Mouse (Mus musculus): Measurements from ENCODE around the gene Gstm6. TPM values are rescaled to one million over a fixed set of nuclear protein-coding genes. Genes with fewer than 3 reads are reported as not detected.
A peak's percentile ranks its signal among the peaks of the same experiment; 100 is the strongest.
"Not testable (repeated sequence)": the region's sequence is repeated elsewhere in the genome, so short reads cannot be mapped to it uniquely, and the experiment has no call there.

The Gstm6 gene
- polyA plus RNA-seq (2014; fragmentation: Nextera tagmentation; extraction: Ambion mirVana), result 7.4 and 13.2 TPM in 2 replicates

DNA sequence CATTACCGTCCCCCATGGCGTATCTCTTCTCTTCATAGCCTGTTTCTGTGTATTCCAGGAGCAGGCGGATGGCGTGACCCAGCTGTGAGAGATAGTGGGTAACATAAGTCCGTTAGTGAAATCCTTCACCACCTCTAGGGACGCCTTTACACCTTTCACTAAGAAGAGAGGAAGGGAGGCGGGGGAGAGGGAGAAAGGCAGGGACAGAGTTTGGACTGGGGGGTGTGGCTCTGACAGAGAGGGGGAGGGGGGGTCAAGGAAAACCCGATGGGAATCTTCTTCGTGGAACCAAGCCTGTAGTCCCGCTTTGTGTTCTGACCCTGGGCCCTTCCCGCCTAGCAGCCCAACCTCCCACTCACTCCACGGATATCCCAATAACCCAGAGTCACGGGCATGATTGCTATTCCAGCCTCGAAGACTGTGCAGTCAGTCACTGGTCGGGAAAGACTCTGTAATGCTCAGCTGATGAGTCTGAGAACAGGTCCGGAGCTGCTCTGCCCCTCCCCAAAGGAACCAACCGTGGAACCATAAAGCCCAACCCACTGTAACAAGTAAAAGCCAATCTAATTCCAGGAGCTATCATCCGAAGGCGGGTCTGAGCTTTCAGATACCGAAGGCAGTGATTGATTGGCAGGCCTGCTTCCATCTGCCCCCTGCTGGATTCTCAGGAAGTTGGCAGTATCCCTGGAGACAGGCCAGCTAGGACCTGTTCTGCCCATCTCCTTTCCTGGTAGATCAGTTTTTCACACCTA lies at the start of gene Gstm6:
Gstm6 (minus strand) TSS at position 511 of the 752 bp plus-strand sequence.
- Histone ChIP-seq H3K4me3 (ENCODE audit: low read depth, low read length) (peak within 1 kb of the TSS; percentile 14), H3K4me1 (ENCODE audit: control insufficient read depth, insufficient read depth, low read length) (0 out of 2 replicates have a peak, but pooled peaks cover 6% of the 10 kb centered on the region), H3K9ac (replicated peaks; ENCODE audit: low read depth, low read length) (no peak within 1 kb of the TSS), H3K27ac (ENCODE audit: low read depth, low read length) (no peak within 1 kb of the TSS), H3K9me3 (ENCODE audit: control insufficient read depth, low read length) (no peaks in the 10 kb centered on the region), H3K36me3 (ENCODE audit: control insufficient read depth, insufficient read depth, low read length) (no peaks in the 10 kb centered on the region), H3K27me3 (ENCODE audit: control insufficient read depth, insufficient read depth, low read length) (no peaks in the 10 kb centered on the region), H3K4me2 (ENCODE audit: low read depth, low read length) (peak within 1 kb of the TSS; percentile 29)
- WGBS, result 18% methylated on average over 20 of the region's 20 CpGs
- peak; percentile 87 for ATAC-seq (ENCODE audit: low read depth)

DNA sequence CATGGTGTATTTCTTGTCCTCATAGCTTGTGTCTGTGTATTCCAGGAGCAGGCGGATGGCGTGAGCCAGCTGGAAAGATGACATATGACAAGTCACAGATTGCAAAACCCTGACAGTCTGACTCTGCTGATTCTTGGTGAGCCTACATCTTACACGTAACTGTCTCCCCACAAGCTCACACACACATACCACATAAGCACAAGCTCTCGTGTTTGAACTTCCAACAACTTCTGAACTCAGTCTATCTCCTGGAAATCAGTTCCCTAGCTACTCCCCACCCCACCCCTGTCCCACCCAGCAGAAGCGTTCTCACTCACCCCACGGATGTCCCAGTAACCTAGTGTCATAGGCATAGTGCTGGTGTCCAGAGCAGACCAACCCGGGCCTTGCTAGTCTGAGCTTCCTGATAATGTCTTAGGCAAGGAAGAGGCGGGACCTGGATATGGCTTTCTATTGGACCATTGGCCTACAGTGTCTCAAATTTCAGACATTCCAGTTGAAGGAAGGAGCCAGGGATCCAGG lies 42.6 kb upstream of the Gstm6 start, which contains the start of gene Gstm2:
Gstm2 (minus strand) TSS at position 413 of the 522 bp plus-strand sequence.
- no peak within 1 kb of the TSS for H3K4me3 ChIP-seq (ENCODE audit: low read depth, low read length)
- ATAC-seq (ENCODE audit: low read depth), result no peak; the same call in 1 of the 2 replicates
- WGBS, result 63% methylated on average over 8 of the region's 8 CpGs
- no peak within 1 kb of the TSS for H3K9ac ChIP-seq (replicated peaks; ENCODE audit: low read depth, low read length)
- H3K9me3 ChIP-seq (ENCODE audit: control insufficient read depth, low read length), result no peaks in the 10 kb centered on the region
- H3K36me3 ChIP-seq (ENCODE audit: control insufficient read depth, insufficient read depth, low read length), result no peaks in the 10 kb centered on the region
- H3K4me2 ChIP-seq (ENCODE audit: low read depth, low read length), result no peak within 1 kb of the TSS
- H3K27ac ChIP-seq (ENCODE audit: low read depth, low read length), result no peak within 1 kb of the TSS
- H3K4me1 ChIP-seq (ENCODE audit: control insufficient read depth, insufficient read depth, low read length), result no peaks in the 10 kb centered on the region
- H3K27me3 ChIP-seq (ENCODE audit: control insufficient read depth, insufficient read depth, low read length), result no peaks in the 10 kb centered on the region

DNA sequence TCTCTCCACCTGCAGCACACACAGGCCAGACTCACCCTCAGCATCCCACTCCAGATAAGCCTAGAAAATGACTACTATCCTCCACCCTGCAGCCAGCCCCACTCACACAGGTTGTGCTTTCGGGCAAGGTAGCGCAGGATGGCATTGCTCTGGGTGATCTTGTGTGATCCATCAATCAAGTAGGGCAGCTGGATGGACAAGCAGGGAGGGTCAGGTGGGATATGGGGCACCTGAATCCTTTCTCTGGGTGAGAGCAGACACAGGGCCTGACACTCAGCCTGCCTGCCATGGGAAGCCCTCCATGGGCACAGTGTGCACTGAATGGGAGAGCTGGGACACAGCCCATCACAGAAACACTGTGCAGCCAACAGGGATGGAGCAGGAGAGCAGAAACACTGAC lies 41.6 kb upstream of the Gstm6 start:
- H3K27ac ChIP-seq (ENCODE audit: low read depth, low read length), result not testable (repeated sequence)

DNA sequence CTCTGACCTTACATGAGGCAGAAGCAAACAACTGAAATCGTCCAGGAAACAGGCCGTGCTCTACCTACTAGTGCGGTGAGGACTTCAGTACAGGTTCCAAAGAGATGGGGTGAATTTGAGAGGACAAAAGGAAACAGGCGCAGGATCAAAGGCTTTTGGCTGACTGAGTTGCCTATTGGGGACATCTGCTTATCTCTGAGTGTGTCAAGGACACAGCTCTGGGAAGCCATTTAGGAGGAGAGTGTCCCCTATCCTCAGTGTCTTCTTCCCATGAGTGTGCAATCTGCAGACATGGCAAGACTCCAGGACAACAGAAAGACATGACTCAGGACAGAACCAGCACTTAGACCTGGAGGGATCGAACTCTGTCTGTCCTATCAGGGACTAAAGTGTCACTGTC lies 40.9 kb upstream of the Gstm6 start:
- no peaks in the 10 kb centered on the region for H3K4me1 ChIP-seq (ENCODE audit: control insufficient read depth, insufficient read depth, low read length)
- no peaks in the 10 kb centered on the region for H3K36me3 ChIP-seq (ENCODE audit: control insufficient read depth, insufficient read depth, low read length)
- H3K4me3 ChIP-seq (ENCODE audit: low read depth, low read length), result no peak overlapping the region
- H3K27me3 ChIP-seq (ENCODE audit: control insufficient read depth, insufficient read depth, low read length), result no peaks in the 10 kb centered on the region
- H3K27ac ChIP-seq (ENCODE audit: low read depth, low read length), result no peak overlapping the region
- 89% methylated on average over 5 of the region's 5 CpGs for WGBS
- no peak overlapping the region for H3K9ac ChIP-seq (replicated peaks; ENCODE audit: low read depth, low read length)
- H3K4me2 ChIP-seq (ENCODE audit: low read depth, low read length), result no peak overlapping the region
- no peak for ATAC-seq (ENCODE audit: low read depth)
- H3K9me3 ChIP-seq (ENCODE audit: control insufficient read depth, low read length), result no peaks in the 10 kb centered on the region

More for the DNA sequence above, 41.6 kb upstream of the Gstm6 start:
- H3K9ac ChIP-seq (replicated peaks; ENCODE audit: low read depth, low read length); H3K36me3 ChIP-seq (ENCODE audit: control insufficient read depth, insufficient read depth, low read length); H3K4me3 ChIP-seq (ENCODE audit: low read depth, low read length); H3K27me3 ChIP-seq (ENCODE audit: control insufficient read depth, insufficient read depth, low read length); H3K9me3 ChIP-seq (ENCODE audit: control insufficient read depth, low read length); ATAC-seq (ENCODE audit: low read depth); H3K4me1 ChIP-seq (ENCODE audit: control insufficient read depth, insufficient read depth, low read length); H3K4me2 ChIP-seq (ENCODE audit: low read depth, low read length): not testable (repeated sequence)
- WGBS, result 98% methylated on average over 2 of the region's 2 CpGs

DNA sequence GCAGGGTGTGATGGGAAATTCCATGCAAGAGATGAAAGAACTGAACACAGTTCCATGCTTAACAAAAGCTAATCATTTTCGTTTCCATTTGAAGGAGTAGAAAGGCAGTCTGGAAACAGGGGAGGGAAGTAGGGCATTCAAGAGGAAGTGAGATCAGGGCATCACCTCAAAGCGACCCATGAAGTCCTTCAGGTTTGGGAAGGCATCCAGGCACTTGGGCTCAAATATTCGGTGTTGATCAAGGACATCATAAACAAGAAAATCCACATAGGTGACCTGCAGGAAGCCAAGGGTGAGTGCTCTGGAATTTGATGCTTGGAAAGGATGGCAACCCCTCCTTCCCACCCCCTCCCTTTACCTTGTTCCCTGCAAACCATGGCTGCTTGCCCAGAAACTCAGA lies 40.2 kb upstream of the Gstm6 start:
- WGBS, result 72% methylated on average over 3 of the region's 3 CpGs
- no peak overlapping the region for H3K9ac ChIP-seq (replicated peaks; ENCODE audit: low read depth, low read length)
- H3K36me3 ChIP-seq (ENCODE audit: control insufficient read depth, insufficient read depth, low read length), result no peaks in the 10 kb centered on the region
- H3K4me1 ChIP-seq (ENCODE audit: control insufficient read depth, insufficient read depth, low read length), result no peaks in the 10 kb centered on the region
- H3K27me3 ChIP-seq (ENCODE audit: control insufficient read depth, insufficient read depth, low read length), result no peaks in the 10 kb centered on the region
- H3K9me3 ChIP-seq (ENCODE audit: control insufficient read depth, low read length), result no peaks in the 10 kb centered on the region
- no peak overlapping the region for H3K4me3 ChIP-seq (ENCODE audit: low read depth, low read length)
- no peak overlapping the region for H3K27ac ChIP-seq (ENCODE audit: low read depth, low read length)
- no peak overlapping the region for H3K4me2 ChIP-seq (ENCODE audit: low read depth, low read length)
- no peak for ATAC-seq (ENCODE audit: low read depth)

DNA sequence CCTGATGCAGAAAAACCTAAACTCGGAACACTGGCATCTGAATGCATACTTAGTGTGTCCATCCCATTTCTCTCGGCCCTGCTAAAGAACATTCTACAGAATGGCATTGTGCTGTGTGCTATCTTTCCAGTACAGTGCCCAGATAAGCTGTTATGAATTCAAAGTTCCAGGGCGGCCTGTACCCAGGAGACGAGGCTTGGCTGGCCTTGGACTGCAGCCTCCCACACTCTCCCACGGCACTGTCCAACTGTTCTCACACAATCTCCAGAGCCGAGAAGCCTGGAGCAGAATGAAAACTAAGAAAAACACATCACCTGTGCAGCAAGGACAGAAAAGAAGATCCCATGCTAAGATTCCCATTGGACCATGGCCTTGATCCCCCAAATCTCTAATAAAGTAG lies 39.2 kb upstream of the Gstm6 start:
- 94% methylated on average over 6 of the region's 6 CpGs for WGBS
- H3K4me1 ChIP-seq (ENCODE audit: control insufficient read depth, insufficient read depth, low read length), result no peaks in the 10 kb centered on the region
- H3K9me3 ChIP-seq (ENCODE audit: control insufficient read depth, low read length), result no peaks in the 10 kb centered on the region
- no peaks in the 10 kb centered on the region for H3K27me3 ChIP-seq (ENCODE audit: control insufficient read depth, insufficient read depth, low read length)
- no peak overlapping the region for H3K27ac ChIP-seq (ENCODE audit: low read depth, low read length)
- H3K4me3 ChIP-seq (ENCODE audit: low read depth, low read length), result no peak overlapping the region
- no peak overlapping the region for H3K9ac ChIP-seq (replicated peaks; ENCODE audit: low read depth, low read length)
- no peak for ATAC-seq (ENCODE audit: low read depth)
- H3K4me2 ChIP-seq (ENCODE audit: low read depth, low read length), result no peak overlapping the region
- no peaks in the 10 kb centered on the region for H3K36me3 ChIP-seq (ENCODE audit: control insufficient read depth, insufficient read depth, low read length)

DNA sequence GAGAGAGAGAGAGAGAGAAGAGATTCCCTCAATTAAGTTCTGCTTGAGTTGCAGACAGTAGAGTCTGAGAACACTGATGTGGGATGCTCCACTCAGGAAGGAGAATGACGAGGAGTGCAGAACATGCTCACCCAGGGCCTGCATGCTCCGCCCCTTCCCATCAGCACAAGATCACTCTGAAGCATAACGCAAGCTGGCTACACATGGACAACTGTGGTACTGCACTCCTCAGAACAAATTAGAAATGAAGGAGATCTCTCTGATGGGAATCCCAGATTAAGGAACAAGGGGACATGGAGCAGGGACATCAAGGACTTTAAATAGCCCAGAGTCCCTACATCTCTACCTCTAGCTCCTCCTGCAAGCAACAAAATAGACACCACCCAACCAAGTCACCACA lies 37.7 kb upstream of the Gstm6 start:
- no peaks in the 10 kb centered on the region for H3K4me1 ChIP-seq (ENCODE audit: control insufficient read depth, insufficient read depth, low read length)
- H3K27ac ChIP-seq (ENCODE audit: low read depth, low read length), result no peak overlapping the region
- ATAC-seq (ENCODE audit: low read depth), result no peak
- no peak overlapping the region for H3K4me2 ChIP-seq (ENCODE audit: low read depth, low read length)
- H3K4me3 ChIP-seq (ENCODE audit: low read depth, low read length), result no peak overlapping the region
- 68% methylated on average over 3 of the region's 3 CpGs for WGBS
- no peaks in the 10 kb centered on the region for H3K36me3 ChIP-seq (ENCODE audit: control insufficient read depth, insufficient read depth, low read length)
- H3K27me3 ChIP-seq (ENCODE audit: control insufficient read depth, insufficient read depth, low read length), result no peaks in the 10 kb centered on the region
- H3K9ac ChIP-seq (replicated peaks; ENCODE audit: low read depth, low read length), result no peak overlapping the region
- no peaks in the 10 kb centered on the region for H3K9me3 ChIP-seq (ENCODE audit: control insufficient read depth, low read length)

DNA sequence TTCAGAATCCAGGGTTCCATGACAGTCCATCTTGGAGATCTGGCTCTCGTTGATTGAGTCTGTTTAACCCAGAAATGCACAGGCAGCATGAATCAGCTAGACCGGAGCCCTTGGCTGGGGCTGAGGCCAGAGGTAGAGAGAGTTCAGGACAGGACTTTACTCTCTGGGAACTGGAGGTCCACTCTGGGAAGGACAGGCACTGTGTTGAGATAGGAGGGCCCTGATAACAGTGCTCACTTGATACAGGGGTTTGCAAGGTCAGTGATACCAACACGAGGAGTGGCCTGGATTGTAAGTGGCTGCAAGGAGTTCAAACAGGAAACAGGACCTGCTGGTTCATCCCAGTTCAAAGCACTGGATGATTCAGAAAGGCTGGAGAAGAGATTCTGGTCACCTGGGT lies 34.1 kb upstream of the Gstm6 start:
- no peaks in the 10 kb centered on the region for H3K4me1 ChIP-seq (ENCODE audit: control insufficient read depth, insufficient read depth, low read length)
- no peak overlapping the region for H3K9ac ChIP-seq (replicated peaks; ENCODE audit: low read depth, low read length)
- no peak for ATAC-seq (ENCODE audit: low read depth)
- H3K9me3 ChIP-seq (ENCODE audit: control insufficient read depth, low read length), result no peaks in the 10 kb centered on the region
- H3K4me3 ChIP-seq (ENCODE audit: low read depth, low read length), result no peak overlapping the region
- H3K36me3 ChIP-seq (ENCODE audit: control insufficient read depth, insufficient read depth, low read length), result no peaks in the 10 kb centered on the region
- 82% methylated on average over 3 of the region's 3 CpGs for WGBS
- H3K27ac ChIP-seq (ENCODE audit: low read depth, low read length), result no peak overlapping the region
- no peak overlapping the region for H3K4me2 ChIP-seq (ENCODE audit: low read depth, low read length)
- H3K27me3 ChIP-seq (ENCODE audit: control insufficient read depth, insufficient read depth, low read length), result no peaks in the 10 kb centered on the region

DNA sequence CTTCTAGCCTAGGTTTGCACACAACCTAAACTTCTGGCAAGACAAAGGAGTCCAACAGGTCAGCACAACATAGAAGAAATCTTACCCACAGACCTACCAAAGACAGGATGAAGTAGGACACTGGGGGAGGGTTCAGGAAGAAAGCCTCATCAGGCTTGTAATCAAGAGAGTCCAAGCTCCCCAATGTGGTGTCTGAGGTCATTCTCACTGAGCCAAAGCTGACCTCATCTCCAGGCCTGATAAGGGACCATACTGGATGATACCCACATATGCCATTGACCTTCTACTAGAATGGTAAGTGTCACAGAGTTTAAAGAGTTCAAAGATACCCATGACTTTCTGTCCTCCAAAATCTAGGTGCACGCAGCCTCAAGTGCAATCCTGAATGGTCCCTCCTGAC lies 30.7 kb upstream of the Gstm6 start:
- no peak overlapping the region for H3K9ac ChIP-seq (replicated peaks; ENCODE audit: low read depth, low read length)
- H3K9me3 ChIP-seq (ENCODE audit: control insufficient read depth, low read length), result no peaks in the 10 kb centered on the region
- H3K4me3 ChIP-seq (ENCODE audit: low read depth, low read length), result no peak overlapping the region
- H3K27me3 ChIP-seq (ENCODE audit: control insufficient read depth, insufficient read depth, low read length), result no peaks in the 10 kb centered on the region
- H3K4me1 ChIP-seq (ENCODE audit: control insufficient read depth, insufficient read depth, low read length), result no peaks in the 10 kb centered on the region
- H3K27ac ChIP-seq (ENCODE audit: low read depth, low read length), result no peak overlapping the region
- no peaks in the 10 kb centered on the region for H3K36me3 ChIP-seq (ENCODE audit: control insufficient read depth, insufficient read depth, low read length)
- H3K4me2 ChIP-seq (ENCODE audit: low read depth, low read length), result no peak overlapping the region
- WGBS, result 92% methylated on average over 1 of the region's 1 CpGs
- ATAC-seq (ENCODE audit: low read depth), result no peak

All from neural tube, embryonic 14.5 days (tissue).